Mouse (Mus musculus) C2C12 (cell line): ENCODE measurements at regions not wholly inside any gene's neighbourhood (a gene's known extent, or its start where the extent isn't known, plus 50 kb on each side); places are given as distances from the start of the nearest gene placed in this dataset.

Experiments
- CTCF ChIP-seq: IDR thresholded peaks from one replicate; pipeline ENCODE4 v1.5.1; 2011; ENCODE audit not compliant: control insufficient read depth, insufficient read depth, insufficient read length
- MAX ChIP-seq: IDR thresholded peaks from one replicate; pipeline ENCODE4 v1.6.1; 2011; ENCODE audit warnings: mild to moderate bottlenecking, control low read depth
- MYOG ChIP-seq: IDR thresholded peaks from one replicate; pipeline ENCODE4 v1.6.1; 2011; ENCODE audit not compliant: control insufficient read depth, insufficient read length; ENCODE audit errors: extremely low read depth
- USF1 ChIP-seq: IDR thresholded peaks from one replicate; pipeline ENCODE4 v1.6.1; 2011; ENCODE audit warnings: low read depth, mild to moderate bottlenecking, control low read depth, moderate library complexity

DNA sequence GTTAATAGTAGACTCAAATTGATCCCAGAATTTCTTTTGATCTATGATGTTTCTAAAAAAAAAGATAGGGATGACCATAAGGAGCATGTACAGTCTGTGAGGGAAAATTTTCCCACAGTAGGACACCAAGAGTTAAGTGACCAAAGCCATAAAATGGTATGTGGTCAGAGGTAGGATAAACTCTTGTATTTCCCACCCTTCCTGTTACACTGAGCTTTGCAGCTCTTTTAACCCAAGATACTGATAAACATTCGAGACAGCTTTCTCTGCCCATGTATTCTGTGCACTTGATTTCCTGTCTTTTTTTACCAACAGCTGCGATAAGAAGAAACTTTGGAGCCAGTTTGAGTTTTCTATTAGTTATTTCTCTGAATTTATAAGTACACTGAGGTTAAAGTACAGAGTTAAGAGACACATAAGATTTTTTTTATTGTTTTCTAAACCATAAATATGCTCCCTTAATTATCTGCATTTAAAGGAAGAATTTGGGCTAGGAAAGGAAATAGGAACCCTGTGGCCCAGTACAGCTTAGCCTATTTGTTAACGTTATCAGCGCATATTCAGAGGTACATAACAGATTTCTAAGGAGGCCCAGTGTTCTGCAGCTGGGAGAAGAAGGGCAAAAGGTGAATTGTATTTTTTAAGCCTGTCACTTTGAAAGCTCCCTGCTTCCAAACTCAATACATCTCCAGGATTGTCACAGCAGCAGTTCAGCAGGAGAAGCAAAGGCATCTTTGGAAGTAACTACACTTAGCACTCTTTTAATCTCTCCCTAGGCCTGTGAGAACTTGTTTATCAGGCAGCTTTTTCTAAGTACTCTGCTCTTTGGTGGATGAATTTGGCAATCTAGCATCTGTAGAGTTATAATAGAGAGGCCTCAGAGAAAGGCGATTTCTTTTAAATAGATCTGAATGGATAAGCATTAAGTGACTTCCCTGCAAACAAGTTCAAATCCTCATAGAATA, 706.4 kb upstream of the Slit2 start:
- TF ChIP-seq CTCF (no peak), MAX (no peak), USF1 (no peak), MYOG (no peak)
